ENCODE assay signal across 8 mouse cellular contexts in the genomic region with DNA sequence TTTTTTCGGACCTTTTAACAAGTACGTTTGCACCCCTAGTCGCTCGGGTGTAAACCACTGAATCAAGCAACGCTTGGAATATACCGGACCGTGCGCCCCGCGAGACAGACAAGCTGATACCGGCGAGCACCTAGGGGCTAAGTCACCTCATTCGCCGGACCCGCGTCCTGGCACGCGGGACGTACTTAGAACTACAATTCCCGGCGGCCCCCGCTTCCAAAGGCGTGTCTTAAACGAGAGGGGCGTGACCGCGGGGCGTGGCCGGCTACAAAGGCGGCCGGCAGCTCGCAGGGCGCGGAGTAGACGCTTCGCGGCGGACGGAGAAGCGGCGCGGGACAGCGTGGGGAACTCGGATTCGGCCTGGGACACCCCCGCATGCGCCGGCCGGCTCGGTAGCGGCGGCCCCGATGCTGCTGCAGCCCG. TPM values are rescaled to one million over a fixed set of nuclear protein-coding genes. Genes with fewer than 3 reads are reported as not detected.
DNase-seq lines count a peak whose midpoint lies in the region; ATAC-seq lines count a peak whose summit lies in the region.

No protein-coding gene starts in this region.

- DNase-seq in adrenal gland, adult 18-20 months (ENCODE audit: low spot score in 2 of 2): peak; percentile 94 to 96
- peak; percentile 96 for DNase-seq in embryo, embryonic 10.5 days (ENCODE audit: low spot score)
- peak; percentile 93 for DNase-seq in gastrocnemius, postnatal 14 days
- peak; percentile 91 to 94 for DNase-seq in left cerebral cortex, postnatal 10 days (ENCODE audit: extremely low spot score in 1 of 2, low spot score in 2 of 2)
- DNase-seq in right cerebral cortex, postnatal 10 days (ENCODE audit: low spot score in 2 of 2): peak; percentile 94 to 96
- peak; percentile 94 for DNase-seq in urinary bladder, postnatal 14 days (ENCODE audit: low spot score)

- peak; percentile 46 for ATAC-seq in inflammation-experienced regulatory T-cells, adult 6 months
- peak; percentile 45 for ATAC-seq in megakaryocyte progenitor cell, adult 5-6 weeks (replicated peaks; ENCODE audit: poor library complexity)

- intact Hi-C loops in gastrocnemius, postnatal 14 days (cut with DNase I; ENCODE audit: low total_unique reads): no loop called here
- intact Hi-C loops in left cerebral cortex, postnatal 10 days (cut with DNase I): loop anchor here (10.0 kb wide), 1 partner anchor 63 kb away; no protein-coding TSS in a partner anchor

RNA-seq across cellular contexts. Expression of gene Rbm38, which starts 1.3 kb away (rescaled TPM):
- 10 to 100 TPM; 14.8 to 21.2 TPM for total RNA-seq in adrenal gland, adult 18-20 months (2021)
- total RNA-seq in gastrocnemius, postnatal 14 days (2021): 100 to 1,000 TPM; 132 to 175 TPM
- polyA plus RNA-seq in inflammation-experienced regulatory T-cells, adult 6 months (2017; shearing (Covaris generic)): 100 to 1,000 TPM; 115 to 138 (median 124) TPM
- total RNA-seq in left cerebral cortex, postnatal 10 days (2021): 1 to 10 TPM; 2.7 to 2.8 TPM
- 130 and 153 TPM in 2 replicates for total RNA-seq in megakaryocyte progenitor cell, adult 5-6 weeks (2015)
- 50.3 and 55.9 TPM in 2 replicates for total RNA-seq in megakaryocyte progenitor cell, adult 5-6 weeks (2017)

RNA-seq across cellular contexts. Expression of gene Rae1, which starts 21.7 kb away (rescaled TPM):
- 10 to 100 TPM; 54.5 to 67.4 TPM for total RNA-seq in adrenal gland, adult 18-20 months (2021)
- 10 to 100 TPM; 20.0 to 23.6 TPM for total RNA-seq in gastrocnemius, postnatal 14 days (2021)
- polyA plus RNA-seq in inflammation-experienced regulatory T-cells, adult 6 months (2017; shearing (Covaris generic)): 10 to 100 TPM; 29.2 to 50.7 (median 50.2) TPM
- 10 to 100 TPM; 66.1 to 77.4 TPM for total RNA-seq in left cerebral cortex, postnatal 10 days (2021)
- total RNA-seq in megakaryocyte progenitor cell, adult 5-6 weeks (2015): 121 and 128 TPM in 2 replicates
- total RNA-seq in megakaryocyte progenitor cell, adult 5-6 weeks (2017): 72.9 and 76.3 TPM in 2 replicates

RNA-seq across cellular contexts. Expression of gene Spo11, which starts 44.1 kb away (rescaled TPM):
- not detected for total RNA-seq in adrenal gland, adult 18-20 months (2021)
- under 1 TPM in 1 of 2 experiments, not detected in 1; 0.11 TPM for total RNA-seq in gastrocnemius, postnatal 14 days (2021)
- 1 to 10 TPM; 4.6 to 6.3 (median 6.0) TPM for polyA plus RNA-seq in inflammation-experienced regulatory T-cells, adult 6 months (2017; shearing (Covaris generic))
- under 1 TPM; 0.39 to 0.49 TPM for total RNA-seq in left cerebral cortex, postnatal 10 days (2021)
- total RNA-seq in megakaryocyte progenitor cell, adult 5-6 weeks (2015): not detected in 2 replicates
- not detected in 2 replicates for total RNA-seq in megakaryocyte progenitor cell, adult 5-6 weeks (2017)

Comparison
In these comparisons a context has a peak if more than half of its experiments do, and no peak if none do; other contexts are left out.
1. Peak in every context shown above with its lines: DNase-seq and ATAC-seq.
2. RNA of gene Rbm38, which starts 1.3 kb away (total RNA-seq): 132 to 175 TPM in gastrocnemius, postnatal 14 days, 50.3 to 153 TPM in megakaryocyte progenitor cell, adult 5-6 weeks and 14.8 to 21.2 TPM in adrenal gland, adult 18-20 months; 2.7 to 2.8 TPM in left cerebral cortex, postnatal 10 days; every median in the first group is over 4 times any median in the second.